Mouse (Mus musculus): ENCODE data around the gene Defa17.
"Not testable (repeated sequence)": the region's sequence is repeated elsewhere in the genome, so short reads cannot be mapped to it uniquely, and the experiment has no call there.

Gene Defa17

DNA sequence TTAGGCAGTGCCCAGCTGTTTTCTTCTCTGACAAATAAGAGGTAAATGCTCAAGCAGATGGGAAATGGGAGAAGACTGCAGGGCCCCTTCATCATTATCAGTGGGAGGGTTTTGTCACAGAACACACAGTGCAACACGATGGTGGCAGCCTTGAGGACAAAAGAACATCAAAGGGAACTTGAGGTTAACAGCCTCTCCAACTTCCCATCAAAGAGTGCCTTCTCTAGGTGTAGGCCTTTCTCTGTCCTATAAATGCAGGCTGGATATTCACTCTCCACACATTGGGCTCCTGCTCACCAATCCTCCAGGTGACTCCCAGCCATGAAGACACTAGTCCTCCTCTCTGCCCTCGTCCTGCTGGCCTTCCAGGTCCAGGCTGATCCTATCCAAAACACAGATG is at the start of gene Defa17:
TSS of gene Defa17 (plus strand) at position 301 of the 400 bp plus-strand sequence.
- not testable (repeated sequence) for DNase-seq

DNA sequence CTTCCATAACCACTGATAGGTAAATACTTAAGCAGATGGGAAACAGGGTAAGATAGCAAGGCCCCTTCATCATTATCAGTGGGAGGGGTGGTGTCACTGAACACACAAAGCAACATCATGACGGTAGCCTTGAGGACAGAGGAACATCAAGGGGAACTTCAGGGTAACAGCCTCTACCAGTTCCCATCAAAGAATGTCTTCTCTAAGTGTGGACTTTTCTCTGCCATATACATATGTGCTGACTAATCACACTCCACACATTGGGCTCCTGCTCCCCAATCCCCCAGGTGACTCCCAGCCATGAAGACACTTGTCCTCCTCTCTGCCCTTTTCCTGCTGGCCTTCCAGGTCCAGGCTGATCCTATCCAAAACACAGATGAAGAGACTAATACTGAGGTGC is 37.7 kb upstream of the Defa17 start, which contains the start of gene Defa26:
TSS of gene Defa26 (plus strand) at position 301 of the 400 bp plus-strand sequence.
- not testable (repeated sequence) for DNase-seq

DNA sequence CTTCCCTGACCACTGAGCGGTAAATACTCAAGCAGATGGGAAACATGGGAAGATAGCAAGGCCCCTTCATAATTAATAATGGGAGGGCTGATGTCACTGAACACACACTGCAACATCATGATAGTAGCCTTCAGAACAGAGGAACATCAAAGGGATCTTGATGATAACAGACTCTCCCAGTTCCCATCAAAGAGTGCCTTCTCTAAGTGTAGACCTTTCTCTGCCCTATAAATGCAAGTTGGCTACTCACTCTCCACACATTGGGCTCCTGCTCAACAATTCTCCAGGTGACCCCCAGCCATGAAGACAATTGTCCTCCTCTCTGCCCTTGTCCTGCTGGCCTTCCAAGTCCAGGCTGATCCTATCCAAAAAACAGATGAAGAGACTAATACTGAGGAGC is 9.9 kb downstream of the Defa17 start, which contains the start of gene Defa34:
TSS of gene Defa34 (plus strand) at position 301 of the 400 bp plus-strand sequence.
- not testable (repeated sequence) for DNase-seq

DNA sequence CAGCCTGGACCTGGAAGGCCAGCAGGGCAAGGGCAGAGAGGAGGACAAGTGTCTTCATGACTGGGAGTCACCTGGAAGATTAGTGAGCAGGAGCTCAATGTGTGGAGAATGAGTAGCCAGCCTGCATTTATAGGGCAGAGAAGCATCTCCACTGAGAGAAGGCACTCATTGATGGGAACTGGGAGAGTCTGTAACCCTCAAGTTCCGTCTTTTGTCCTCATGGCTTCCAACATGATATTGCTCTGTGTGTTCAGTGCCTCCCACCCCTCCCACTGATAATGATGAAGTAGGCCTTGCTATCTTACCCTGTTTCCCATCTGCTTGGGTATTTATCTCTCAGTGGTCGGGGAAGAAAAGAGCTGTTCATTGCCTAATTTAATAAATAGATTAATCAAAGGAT is 48.0 kb downstream of the Defa17 start, which contains the start of gene AY761184:
TSS of gene AY761184 (minus strand) at position 101 of the 400 bp plus-strand sequence.
- DNase-seq = not testable (repeated sequence)
